Mouse (Mus musculus): ENCODE measurements around the gene Brat1.

- TF ChIP-seq POLR2A (IDR thresholded peaks at IDR 0.05; ENCODE audit: borderline replicate concordance, control insufficient read depth, low read depth, low read length) (no peak), CTCF (IDR thresholded peaks at IDR 0.05; ENCODE audit: control insufficient read depth, insufficient read depth, low read length) (no peak)
Observed at GRCm38 (mm10) chr5:140731040-140731797, 26.4 kb downstream of the Brat1 start.

Data from bone marrow, adult 2 months (tissue).